Mouse (Mus musculus) kidney, embryonic 15.5 days (tissue): ENCODE results near the gene Ntn1. TPM values are rescaled to one million over a fixed set of nuclear protein-coding genes. Genes with fewer than 3 reads are reported as not detected.

ENCODE experiments used
- ATAC-seq: fragments of 200-750 bp; cut with Nextera tagmentation; replicated peaks from 2 replicates; pipeline ENCODE4 v1.8.0; 2017; ENCODE audit warnings: moderate TSS enrichment; ENCODE audit not compliant: low FRiP score
- H3K27ac ChIP-seq: fragments of 300-500 bp; sonication (generic); 2 replicates; pipeline ENCODE4 v1.5.1; 2015; ENCODE audit warnings: mild to moderate bottlenecking, inconsistent platforms
- H3K27me3 ChIP-seq: fragments of 300-500 bp; sonication (generic); 2 replicates; pipeline ENCODE4 v1.6.1; 2015; ENCODE audit warnings: inconsistent platforms
- H3K36me3 ChIP-seq: fragments of 300-500 bp; sonication (generic); 2 replicates; pipeline ENCODE4 v1.6.1; 2015; ENCODE audit warnings: inconsistent platforms
- H3K4me1 ChIP-seq: fragments of 300-500 bp; sonication (generic); 2 replicates; pipeline ENCODE4 v1.6.1; 2015; ENCODE audit warnings: inconsistent platforms
- H3K4me2 ChIP-seq: fragments of 300-500 bp; sonication (generic); 2 replicates; pipeline ENCODE4 v1.6.1; 2015; ENCODE audit warnings: moderate library complexity, mild to moderate bottlenecking, inconsistent platforms
- H3K4me3 ChIP-seq: fragments of 300-500 bp; sonication (generic); replicated peaks from 2 replicates; pipeline ENCODE4 v1.5.1; 2015; ENCODE audit warnings: mild to moderate bottlenecking, inconsistent platforms
- H3K9ac ChIP-seq: fragments of 300-500 bp; sonication (generic); 2 replicates; pipeline ENCODE4 v1.6.1; 2015; ENCODE audit warnings: mild to moderate bottlenecking, inconsistent platforms
- H3K9me3 ChIP-seq: fragments of 300-500 bp; sonication (generic); replicated peaks from 2 replicates; pipeline ENCODE4 v1.6.1; 2016; ENCODE audit warnings: inconsistent platforms
- WGBS: fragments of 180-500 bp; shearing (Covaris S2); methylation state at CpG from one replicate; pipeline ENCODE4 v1.1.7; 2015; ENCODE audit warnings: mixed read lengths; 5-methylcytosine and 5-hydroxymethylcytosine counted together
- polyA plus RNA-seq: library from polyadenylated mRNA; unstranded; fragments of >200 nt; fragmentation: Nextera tagmentation; extraction: Ambion mirVana; gene quantifications from 2 replicates; pipeline ENCODE4 v1.2.1, GENCODE M21; 2015

Ntn1 gene
- polyA plus RNA-seq, 1 experiment from 2014 or later: 16.5 TPM

DNA sequence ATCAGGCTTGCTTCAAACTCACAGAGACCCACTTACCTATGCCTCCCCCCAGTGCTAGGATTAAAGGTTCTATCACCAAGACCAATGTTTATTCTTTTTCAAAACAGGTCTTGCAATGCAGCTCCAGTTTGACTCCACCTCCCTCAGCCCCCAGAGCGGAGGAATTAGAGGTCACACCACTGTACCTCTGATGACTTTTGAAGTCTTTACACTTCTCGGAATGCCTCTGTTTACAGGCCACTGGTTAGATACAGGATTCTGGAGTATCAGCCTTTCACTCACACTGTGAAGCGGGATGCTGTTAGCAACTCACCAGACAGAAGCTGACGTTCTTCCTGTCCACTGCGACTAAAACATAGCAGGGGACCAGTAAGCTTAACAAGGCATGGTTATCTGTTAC is 805 bp upstream of the Ntn1 start:
- ATAC-seq: no peak
- Histone ChIP-seq H3K36me3 (no peaks in the 10 kb centered on the region), H3K4me1 (peaks cover 21% of the 10 kb centered on the region), H3K4me3 (no peak overlapping the region), H3K27me3 (peaks cover 73% of the 10 kb centered on the region), H3K4me2 (no peak overlapping the region), H3K27ac (no peak overlapping the region), H3K9me3 (no peaks in the 10 kb centered on the region), H3K9ac (no peak overlapping the region)
- WGBS: 31% methylated on average over 5 of the region's 5 CpGs

DNA sequence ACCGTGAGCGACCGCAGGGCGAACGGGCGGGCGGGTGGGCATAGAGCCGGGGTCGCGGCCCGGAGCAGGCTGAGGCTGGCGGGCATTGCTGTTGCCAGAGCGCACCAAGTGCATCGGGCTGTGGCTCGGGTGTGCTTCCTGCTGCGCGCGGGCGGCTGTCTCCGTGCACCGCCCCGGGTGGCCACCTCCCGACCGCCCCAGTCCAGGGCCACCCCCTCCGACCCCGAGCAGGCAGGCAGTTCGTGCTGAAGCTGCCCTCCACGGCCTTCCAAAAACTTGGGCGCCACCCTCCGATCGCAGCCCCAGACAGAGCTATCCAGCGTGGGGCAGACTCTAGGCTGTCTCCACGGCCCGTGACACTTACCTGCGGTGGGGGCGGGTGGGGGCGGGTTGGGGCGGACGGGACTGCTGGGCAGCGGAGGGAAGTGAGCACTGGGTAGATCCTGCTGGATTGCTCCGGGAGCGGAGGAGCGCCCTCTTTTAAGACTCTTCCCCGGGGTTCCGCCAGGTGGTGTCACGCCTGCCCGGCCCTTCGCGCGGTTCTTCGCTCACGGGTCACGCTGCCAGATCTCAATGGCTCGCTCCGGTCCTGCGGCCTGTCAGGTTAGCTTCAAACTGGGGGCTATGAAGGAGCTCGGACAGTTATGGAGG is 477 bp downstream of the Ntn1 start:
- H3K9ac ChIP-seq: peak overlapping the region; percentile 41
- peak; percentile 80 for ATAC-seq
- H3K4me3 ChIP-seq: peak overlapping the region; percentile 56
- peaks cover 86% of the 10 kb centered on the region for H3K27me3 ChIP-seq
- H3K4me2 ChIP-seq: peak overlapping the region; percentile 98
- WGBS: under 1% methylated on average over 54 of the region's 57 CpGs
- no peaks in the 10 kb centered on the region for H3K9me3 ChIP-seq
- peaks cover 23% of the 10 kb centered on the region for H3K4me1 ChIP-seq
- no peak overlapping the region for H3K27ac ChIP-seq
- H3K36me3 ChIP-seq: no peaks in the 10 kb centered on the region

DNA sequence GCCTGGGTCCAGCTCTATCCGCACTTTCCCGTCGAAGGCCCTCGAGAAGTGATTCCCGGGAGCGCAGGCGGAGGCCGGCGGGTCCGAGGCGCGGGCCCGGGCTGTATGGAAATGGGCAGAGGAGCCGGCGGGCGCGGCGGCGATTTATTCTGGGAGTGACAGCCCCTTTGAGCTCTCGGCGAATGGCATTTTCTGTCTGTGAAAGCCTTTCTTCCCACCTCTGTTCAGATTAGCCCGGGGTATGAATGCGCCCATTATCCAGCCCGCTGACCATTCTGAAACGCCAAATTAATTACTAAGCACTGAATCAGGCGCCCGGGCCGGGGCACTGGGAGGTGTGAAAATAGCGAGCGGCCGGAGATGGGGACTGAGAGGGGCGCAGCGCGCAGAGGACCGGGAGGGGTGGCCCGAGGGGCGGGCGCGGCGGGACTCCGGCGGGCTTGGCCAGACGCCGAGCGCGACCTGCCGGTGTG is 1.0 kb downstream of the Ntn1 start:
- H3K27ac ChIP-seq: no peak overlapping the region
- peak; percentile 46 for ATAC-seq
- peaks cover 23% of the 10 kb centered on the region for H3K4me1 ChIP-seq
- H3K27me3 ChIP-seq: peaks cover 91% of the 10 kb centered on the region
- WGBS: under 1% methylated on average over 42 of the region's 47 CpGs
- no peaks in the 10 kb centered on the region for H3K36me3 ChIP-seq
- peak overlapping the region; percentile 41; the same call in 1 of the 2 replicates for H3K9ac ChIP-seq
- H3K4me3 ChIP-seq: peak overlapping the region; percentile 56
- no peaks in the 10 kb centered on the region for H3K9me3 ChIP-seq
- H3K4me2 ChIP-seq: peak overlapping the region; percentile 98

DNA sequence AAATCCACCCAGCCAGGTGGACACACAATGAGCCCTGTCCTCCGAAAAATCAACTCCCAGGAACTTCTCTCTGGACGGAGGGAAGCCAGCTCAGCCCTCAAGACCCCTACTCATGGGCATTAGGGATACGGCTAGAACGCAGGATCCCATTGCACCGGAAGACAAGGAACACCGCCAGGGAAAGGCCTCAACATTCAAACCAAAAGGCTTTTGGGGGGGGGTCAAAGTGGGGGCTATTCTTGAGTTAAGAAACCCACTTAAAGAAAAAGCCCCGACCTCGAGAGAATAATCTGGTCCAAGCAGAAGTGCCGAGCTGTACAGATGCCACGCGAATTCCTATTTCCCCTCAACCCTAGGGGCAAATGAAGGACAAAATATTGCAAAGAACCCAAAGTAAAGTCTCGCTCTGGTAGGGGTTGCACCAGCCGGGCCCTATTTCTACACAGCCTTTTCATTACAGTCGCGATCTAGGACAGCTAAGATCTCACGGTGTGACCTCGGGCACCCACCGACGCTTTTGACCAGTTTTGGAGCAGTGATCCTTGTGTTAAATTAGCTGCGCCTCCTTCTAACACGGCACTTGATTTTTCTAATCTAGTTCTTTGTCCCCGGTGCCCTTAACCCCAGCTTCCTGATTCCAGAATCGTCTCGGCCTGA is 1.6 kb downstream of the Ntn1 start:
- no peak for ATAC-seq
- no peak overlapping the region for H3K27ac ChIP-seq
- H3K9ac ChIP-seq: no peak overlapping the region
- 18% methylated on average over 24 of the region's 24 CpGs for WGBS
- H3K36me3 ChIP-seq: no peaks in the 10 kb centered on the region
- no peaks in the 10 kb centered on the region for H3K9me3 ChIP-seq
- peak overlapping the region; percentile 56 for H3K4me3 ChIP-seq
- peaks cover 97% of the 10 kb centered on the region for H3K27me3 ChIP-seq
- peak overlapping the region; percentile 98 for H3K4me2 ChIP-seq
- peaks cover 23% of the 10 kb centered on the region for H3K4me1 ChIP-seq

DNA sequence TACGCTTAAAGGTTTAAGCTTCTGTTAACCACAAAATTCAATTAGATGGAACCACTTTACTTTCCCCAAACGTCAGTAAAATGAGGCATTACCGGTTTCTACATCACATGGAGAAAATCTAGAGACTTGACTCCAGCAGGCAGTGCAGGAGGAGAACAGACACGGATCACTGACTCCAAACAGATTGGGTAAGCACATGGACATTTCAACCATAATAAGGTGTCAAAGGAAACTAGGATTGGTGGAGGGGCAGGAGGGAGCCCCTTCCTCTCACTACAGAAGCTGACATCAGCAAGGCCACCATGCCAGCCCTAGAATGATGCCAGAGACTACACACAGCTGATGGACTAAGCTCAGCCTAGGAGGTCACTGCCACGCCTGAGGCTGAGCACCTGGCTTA is 5.1 kb downstream of the Ntn1 start:
- Histone ChIP-seq H3K4me2 (no peak overlapping the region), H3K27me3 (peaks cover 97% of the 10 kb centered on the region), H3K4me1 (peaks cover 26% of the 10 kb centered on the region), H3K9ac (no peak overlapping the region), H3K36me3 (no peaks in the 10 kb centered on the region), H3K27ac (no peak overlapping the region), H3K4me3 (no peak overlapping the region), H3K9me3 (no peaks in the 10 kb centered on the region)
- ATAC-seq: no peak
- 52% methylated on average over 5 of the region's 5 CpGs for WGBS

DNA sequence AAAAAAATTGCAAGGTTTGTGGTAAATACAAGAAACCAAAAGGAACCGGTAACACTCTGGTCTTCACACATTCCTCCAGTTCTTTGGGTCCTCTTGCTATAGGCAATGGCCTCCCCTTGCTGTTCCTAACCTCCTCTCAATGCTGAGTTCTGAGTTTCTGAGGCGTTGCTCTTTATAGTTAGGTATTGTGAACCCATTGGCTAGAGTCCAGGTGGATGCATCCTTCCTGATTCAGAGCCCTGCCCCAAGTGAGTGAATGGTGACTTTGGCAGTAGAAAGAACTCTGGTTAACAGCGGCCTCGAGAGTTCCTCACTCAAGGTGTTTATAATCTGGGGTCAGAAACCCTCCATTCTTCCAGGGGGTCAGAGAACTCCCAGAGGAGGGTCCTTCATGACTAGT is 5.9 kb downstream of the Ntn1 start:
- peaks cover 95% of the 10 kb centered on the region for H3K27me3 ChIP-seq

DNA sequence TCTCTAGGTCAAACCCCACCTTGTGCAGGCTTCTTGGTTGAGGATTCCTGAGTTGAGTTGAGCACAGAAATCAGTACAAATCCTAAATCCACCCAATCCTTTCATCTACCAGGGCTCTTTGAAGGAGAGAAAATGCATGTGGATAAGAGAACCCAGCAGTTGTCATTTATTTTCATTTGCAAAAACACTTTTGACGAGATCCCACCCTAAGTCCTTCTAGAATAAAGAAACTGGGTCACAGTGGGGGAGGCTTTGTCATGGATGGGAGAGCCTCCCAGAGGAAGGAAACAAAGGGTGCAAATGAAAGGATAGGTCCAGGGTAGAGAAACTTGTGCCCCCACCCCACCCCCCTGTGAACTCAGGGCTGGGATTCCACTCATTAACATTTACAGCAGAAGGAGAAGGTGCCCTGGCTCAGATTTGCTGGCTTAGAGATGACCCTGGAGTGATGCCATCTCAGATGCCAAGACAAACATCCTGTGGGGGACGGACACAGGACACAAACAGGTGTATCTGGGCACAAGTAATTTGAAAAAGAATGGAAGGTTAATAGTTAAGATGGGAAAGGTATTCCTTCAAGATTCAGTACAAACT is 6.6 kb downstream of the Ntn1 start:
- Histone ChIP-seq H3K9me3 (no peaks in the 10 kb centered on the region), H3K27me3 (peaks cover 95% of the 10 kb centered on the region), H3K4me2 (no peak overlapping the region), H3K27ac (no peak overlapping the region), H3K4me3 (no peak overlapping the region), H3K4me1 (peaks cover 15% of the 10 kb centered on the region), H3K9ac (no peak overlapping the region), H3K36me3 (no peaks in the 10 kb centered on the region)
- ATAC-seq: no peak
- 67% methylated on average over 2 of the region's 2 CpGs for WGBS

More for the DNA sequence above, 5.9 kb downstream of the Ntn1 start:
- no peak overlapping the region for H3K9ac ChIP-seq
- no peak overlapping the region for H3K4me3 ChIP-seq
- no peaks in the 10 kb centered on the region for H3K36me3 ChIP-seq
- no peak overlapping the region for H3K27ac ChIP-seq
- H3K4me1 ChIP-seq: peaks cover 21% of the 10 kb centered on the region
- no peak overlapping the region for H3K4me2 ChIP-seq
- ATAC-seq: no peak
- WGBS: 59% methylated on average over 4 of the region's 4 CpGs
- no peaks in the 10 kb centered on the region for H3K9me3 ChIP-seq

DNA sequence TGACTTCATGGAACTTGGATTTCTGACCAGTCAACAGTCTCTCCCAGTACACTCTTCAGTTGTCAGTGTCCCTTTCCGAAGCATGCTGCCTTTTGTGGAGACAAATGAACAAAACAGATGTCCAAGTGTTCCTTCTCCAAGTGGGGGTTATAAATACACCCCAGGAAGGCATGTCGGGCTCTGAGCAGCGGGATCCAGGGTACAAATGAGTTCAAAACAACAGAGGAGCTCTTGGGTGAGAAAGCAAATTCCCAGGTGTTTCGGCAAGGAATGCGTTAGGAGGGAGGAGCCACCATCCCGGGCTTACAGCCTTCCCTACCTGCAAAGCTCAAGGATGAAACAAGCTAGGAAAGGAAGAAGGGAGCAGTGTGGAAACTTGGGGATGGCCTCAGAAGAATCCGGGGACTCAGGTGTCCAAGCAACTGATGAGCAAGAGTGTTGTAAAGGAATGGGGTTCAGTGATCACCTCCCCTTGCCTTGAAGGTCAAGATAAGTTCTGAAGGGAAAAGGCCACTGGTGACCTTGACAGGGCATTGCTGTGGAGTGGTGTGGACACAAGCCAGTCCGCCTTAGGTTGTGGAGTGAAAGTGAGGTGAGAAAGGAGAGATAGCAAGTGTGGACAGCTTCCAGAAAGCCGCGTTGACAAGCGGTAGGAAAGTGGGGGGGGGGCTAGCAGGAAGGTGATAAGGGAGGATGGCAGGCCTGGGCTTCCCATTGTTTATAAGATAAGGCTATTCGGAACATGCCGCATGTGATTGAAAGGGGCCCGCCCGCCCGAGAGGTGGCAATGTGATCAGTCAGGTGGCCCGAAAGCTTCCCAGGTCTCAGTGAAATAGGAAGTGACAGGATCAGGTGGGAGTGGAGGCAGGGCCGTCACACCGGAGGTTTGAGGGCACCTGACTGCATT is 10.0 kb downstream of the Ntn1 start:
- no peak overlapping the region for H3K27ac ChIP-seq
- no peak overlapping the region for H3K4me2 ChIP-seq
- no peak overlapping the region for H3K9ac ChIP-seq
- peaks cover 32% of the 10 kb centered on the region for H3K4me1 ChIP-seq
- no peaks in the 10 kb centered on the region for H3K9me3 ChIP-seq
- H3K4me3 ChIP-seq: no peak overlapping the region
- no peak for ATAC-seq
- no peaks in the 10 kb centered on the region for H3K36me3 ChIP-seq
- WGBS: 14% methylated on average over 19 of the region's 19 CpGs
- H3K27me3 ChIP-seq: peaks cover 93% of the 10 kb centered on the region

DNA sequence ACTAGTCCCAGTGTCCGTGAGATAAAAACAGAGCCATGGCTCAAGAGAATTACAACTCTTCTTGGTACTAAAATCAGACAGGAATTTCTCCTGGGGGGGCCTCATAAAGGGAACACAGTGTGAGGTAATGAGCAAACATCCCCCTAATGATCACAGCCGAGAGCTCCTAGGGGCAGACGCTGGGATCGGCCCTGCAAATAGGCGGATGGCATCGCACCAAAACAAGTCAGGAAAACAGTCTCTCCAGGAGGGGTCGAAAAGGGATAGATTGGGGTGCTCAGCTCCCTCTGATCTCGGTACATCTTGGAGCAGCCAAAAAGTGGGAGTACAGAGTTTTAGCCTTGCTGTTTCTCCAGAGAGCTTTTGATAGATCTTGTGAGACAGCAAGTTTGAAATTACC is 11.0 kb downstream of the Ntn1 start:
- 11% methylated on average over 8 of the region's 8 CpGs for WGBS
- H3K4me2 ChIP-seq: no peak overlapping the region
- no peak overlapping the region for H3K9ac ChIP-seq
- no peak overlapping the region for H3K4me3 ChIP-seq
- no peaks in the 10 kb centered on the region for H3K36me3 ChIP-seq
- H3K27ac ChIP-seq: no peak overlapping the region
- H3K4me1 ChIP-seq: peaks cover 43% of the 10 kb centered on the region
- H3K9me3 ChIP-seq: no peaks in the 10 kb centered on the region
- peaks cover 93% of the 10 kb centered on the region for H3K27me3 ChIP-seq
- no peak for ATAC-seq

DNA sequence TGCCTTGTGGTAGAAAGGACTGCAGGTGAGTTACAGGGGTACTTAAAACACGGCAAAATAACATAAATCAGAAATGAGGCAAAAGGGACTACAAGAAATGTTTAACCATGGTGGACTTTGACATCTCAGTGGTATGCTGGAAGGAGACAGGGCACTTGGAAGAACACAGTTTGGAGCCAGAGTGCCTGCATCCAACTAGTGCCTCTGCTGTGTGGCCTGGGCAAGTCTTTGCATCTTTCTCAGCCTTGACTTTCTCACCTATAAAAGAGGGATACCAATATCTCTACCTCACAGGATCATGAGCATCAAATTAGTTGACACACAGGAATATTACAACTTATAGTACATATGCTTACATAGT is 12.0 kb downstream of the Ntn1 start:
- H3K4me2 ChIP-seq: peak overlapping the region; percentile 31; the same call in 1 of the 2 replicates
- peak overlapping the region; percentile 63; the same call in 1 of the 2 replicates for H3K27ac ChIP-seq
- ATAC-seq: no peak
- peaks cover 91% of the 10 kb centered on the region for H3K27me3 ChIP-seq
- no peaks in the 10 kb centered on the region for H3K36me3 ChIP-seq
- H3K9me3 ChIP-seq: no peaks in the 10 kb centered on the region
- H3K4me1 ChIP-seq: peaks cover 46% of the 10 kb centered on the region
- no peak overlapping the region for H3K9ac ChIP-seq
- no peak overlapping the region for H3K4me3 ChIP-seq
- 30% methylated on average over 1 of the region's 1 CpGs for WGBS

DNA sequence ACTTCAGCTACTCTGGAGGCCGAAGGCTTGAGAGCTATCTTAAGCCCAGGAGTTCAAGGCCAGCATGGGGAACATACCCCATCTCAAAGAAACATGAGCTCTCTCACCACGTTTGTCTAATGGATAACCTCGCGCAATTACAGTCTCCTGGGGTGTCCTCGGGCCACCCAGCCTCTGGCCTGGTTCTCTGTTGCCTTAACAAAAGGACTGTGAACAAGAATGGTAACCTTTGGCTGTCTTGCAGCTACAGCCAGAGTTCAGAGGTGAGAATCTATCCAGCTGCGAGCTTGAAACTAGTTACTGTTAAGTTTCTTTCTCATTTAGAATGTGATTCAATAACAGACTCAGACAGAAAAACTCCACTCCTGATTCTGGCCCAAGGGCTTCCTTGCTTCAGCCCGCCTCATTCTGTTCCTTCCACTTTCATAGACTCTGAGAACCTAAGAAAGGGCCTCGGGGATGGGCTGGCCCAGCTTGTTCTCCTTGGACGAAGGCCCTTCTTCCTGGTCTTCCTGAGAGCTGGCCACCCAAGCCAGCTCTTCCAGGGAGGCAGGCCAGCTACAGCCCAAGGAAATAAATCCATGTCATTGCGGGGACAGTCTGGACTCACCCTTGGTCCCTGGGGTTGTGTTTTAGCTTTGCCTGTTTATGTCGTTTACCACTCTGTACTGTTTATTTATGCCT is 12.5 kb downstream of the Ntn1 start:
- no peak overlapping the region for H3K4me3 ChIP-seq
- no peak for ATAC-seq
- peaks cover 94% of the 10 kb centered on the region for H3K27me3 ChIP-seq
- no peaks in the 10 kb centered on the region for H3K9me3 ChIP-seq
- no peaks in the 10 kb centered on the region for H3K36me3 ChIP-seq
- 49% methylated on average over 11 of the region's 11 CpGs for WGBS
- peak overlapping the region; percentile 31; the same call in 1 of the 2 replicates for H3K4me2 ChIP-seq
- H3K4me1 ChIP-seq: peaks cover 46% of the 10 kb centered on the region
- H3K9ac ChIP-seq: no peak overlapping the region
- H3K27ac ChIP-seq: peak overlapping the region; percentile 63
